Mouse (Mus musculus) MEL (cell line): ENCODE data around the gene Dscam.

Experiments used
- CHD2 ChIP-seq: IDR thresholded peaks from 2 replicates; pipeline ENCODE4 v1.6.1; 2011; ENCODE audit warnings: low read length, improper control_type of control experiment
- CTCF ChIP-seq, 3 experiments: IDR thresholded peaks in 2 of 3; conservative IDR thresholded peaks in 1 of 3; 2 replicates each; pipeline ENCODE4 v1.5.1; 2011 to 2012; ENCODE audit warnings: low read length in 3 of 3, low read depth in 2 of 3, mild to moderate bottlenecking in 2 of 3, improper control_type of control experiment in 1 of 3, inconsistent platforms in 1 of 3, mixed read lengths in 1 of 3, moderate library complexity in 1 of 3; ENCODE audit not compliant: control insufficient read depth in 1 of 3, insufficient read depth in 1 of 3, poor library complexity in 1 of 3, severe bottlenecking in 1 of 3
- EP300 ChIP-seq, 2 experiments: IDR thresholded peaks; 2 replicates each; pipeline ENCODE4 v1.6.1; 2011; ENCODE audit warnings: improper control_type of control experiment in 2 of 2, low read length in 2 of 2, low read depth in 1 of 2, mild to moderate bottlenecking in 1 of 2
- KAT2A ChIP-seq: conservative IDR thresholded peaks from 2 replicates; pipeline ENCODE4 v1.6.1; 2012; ENCODE audit warnings: low read depth, low read length, improper control_type of control experiment, inconsistent platforms
- MXI1 ChIP-seq: IDR thresholded peaks from 2 replicates; pipeline ENCODE4 v1.6.1; 2011; ENCODE audit warnings: mild to moderate bottlenecking, low read depth, low read length, improper control_type of control experiment
- MYC ChIP-seq: IDR thresholded peaks from 2 replicates; pipeline ENCODE4 v1.6.1; 2011; ENCODE audit warnings: low read depth, mild to moderate bottlenecking, low read length, improper control_type of control experiment, moderate library complexity
- POLR2A ChIP-seq, 2 experiments: IDR thresholded peaks; 2 replicates each; pipeline ENCODE4 v1.6.1; 2011 to 2012; ENCODE audit warnings: low read length in 2 of 2, mild to moderate bottlenecking in 2 of 2, control low read depth in 1 of 2, improper control_type of control experiment in 1 of 2, low read depth in 1 of 2, moderate library complexity in 1 of 2; ENCODE audit not compliant: control insufficient read depth in 1 of 2, insufficient read depth in 1 of 2, poor library complexity in 1 of 2
- POLR2AphosphoS5 ChIP-seq: IDR thresholded peaks from 2 replicates; pipeline ENCODE4 v1.6.1; 2012; ENCODE audit warnings: low read depth, borderline replicate concordance, mild to moderate bottlenecking, inconsistent platforms, low read length, moderate library complexity, mixed read lengths
- RCOR1 ChIP-seq: IDR thresholded peaks from 2 replicates; pipeline ENCODE4 v1.6.1; 2012; ENCODE audit warnings: low read depth, mild to moderate bottlenecking, inconsistent platforms, low read length, improper control_type of control experiment
- USF2 ChIP-seq, 2 experiments: IDR thresholded peaks; 2 replicates each; pipeline ENCODE4 v1.6.1; 2011 to 2012; ENCODE audit warnings: improper control_type of control experiment in 2 of 2, low read length in 2 of 2, borderline replicate concordance in 1 of 2, inconsistent platforms in 1 of 2, low read depth in 1 of 2, mild to moderate bottlenecking in 1 of 2; ENCODE audit not compliant: insufficient read depth in 1 of 2
- ZC3H11A ChIP-seq: IDR thresholded peaks from 2 replicates; pipeline ENCODE4 v1.6.1; 2012; ENCODE audit warnings: low read depth, mild to moderate bottlenecking, inconsistent platforms, low read length, improper control_type of control experiment
- ZNF384 ChIP-seq: IDR thresholded peaks from 2 replicates; pipeline ENCODE4 v1.6.1; 2012; ENCODE audit warnings: low read depth, mild to moderate bottlenecking, inconsistent platforms, low read length, improper control_type of control experiment

- no peak for TF ChIP-seq MXI1
- TF ChIP-seq USF2 (IDR thresholded peaks at IDR 0.05; ENCODE audit: borderline replicate concordance in 1 of 2, insufficient read depth in 1 of 2, low read depth in 1 of 2, low read length in 2 of 2), result no peak
- TF ChIP-seq POLR2A (IDR thresholded peaks at IDR 0.05; ENCODE audit: control insufficient read depth in 1 of 2, insufficient read depth in 1 of 2, low read depth in 1 of 2, low read length in 2 of 2, poor library complexity in 1 of 2), result no peak
- TF ChIP-seq ZC3H11A, result no peak
- no peak for TF ChIP-seq CTCF (IDR thresholded peaks at IDR 0.05 in 2 of 3, conservative IDR thresholded peaks at IDR 0.05 in 1 of 3; ENCODE audit: control insufficient read depth in 1 of 3, insufficient read depth in 1 of 3, low read depth in 2 of 3, low read length in 3 of 3, poor library complexity in 1 of 3, severe bottlenecking in 1 of 3)
- TF ChIP-seq RCOR1, result no peak
- TF ChIP-seq POLR2AphosphoS5, result no peak
- no peak for TF ChIP-seq ZNF384
- TF ChIP-seq KAT2A, result no peak
- no peak for TF ChIP-seq MYC
- TF ChIP-seq CHD2, result no peak
- TF ChIP-seq EP300 (IDR thresholded peaks at IDR 0.05; ENCODE audit: low read depth in 1 of 2, low read length in 2 of 2), result no peak
These were observed 200.1 kb downstream of the Dscam start for GRCm38 (mm10) chr16:96970412-96970811.
